Mouse (Mus musculus) gastrocnemius, postnatal 10 days (tissue): ENCODE measurements around the gene Slc35c1. TPM values are rescaled to one million over a fixed set of nuclear protein-coding genes. Genes with fewer than 3 reads are reported as not detected.
A peak's percentile ranks its signal among the peaks of the same experiment; 100 is the strongest.

Source experiments
- DNase-seq: peaks from one replicate; pipeline ENCODE4 v3.0.0; 2021; ENCODE audit warnings: mixed read lengths
- total RNA-seq, 2 experiments: library from RNA; stranded (reverse); gene quantifications; 2 replicates each; pipeline ENCODE4 v1.2.3; 2021

Slc35c1 gene
- total RNA-seq, 2 experiments from 2014 or later, result 5.9 to 6.7 TPM

- DNase-seq, result no peak
Measured at GRCm38 (mm10) chr2:92434375-92434745, 26.0 kb downstream of the Slc35c1 start.

- DNase-seq, result peak; percentile 97
Measured at GRCm38 (mm10) chr2:92433578-92434374, 26.6 kb downstream of the Slc35c1 start, which contains the start of gene Cry2. Gene Cry2, minus strand, starts transcription at chr2:92434043.

GRCm38 (mm10) chr2:92432299-92433295 is 27.7 kb downstream of the Slc35c1 start:
- peak; percentile 74 for DNase-seq

- no peak for DNase-seq
Measured at GRCm38 (mm10) chr2:92431611-92432179, 28.6 kb downstream of the Slc35c1 start.

- DNase-seq, result peak; percentile 44
Measured at GRCm38 (mm10) chr2:92430723-92431541, 29.4 kb downstream of the Slc35c1 start.

- DNase-seq, result no peak
Measured at GRCm38 (mm10) chr2:92430089-92430488, 30.2 kb downstream of the Slc35c1 start.

GRCm38 (mm10) chr2:92427882-92428281 is 32.5 kb downstream of the Slc35c1 start:
- peak; percentile 51 for DNase-seq

GRCm38 (mm10) chr2:92426426-92426825 is 33.9 kb downstream of the Slc35c1 start:
- DNase-seq, result no peak

- DNase-seq, result no peak
Measured at GRCm38 (mm10) chr2:92425366-92425765, 35.0 kb downstream of the Slc35c1 start.

- peak; percentile 50 for DNase-seq
Measured at GRCm38 (mm10) chr2:92424462-92425308, 35.7 kb downstream of the Slc35c1 start.

- DNase-seq, result peak; percentile 95
Measured at GRCm38 (mm10) chr2:92423702-92424461, 36.5 kb downstream of the Slc35c1 start.

GRCm38 (mm10) chr2:92423156-92423555 is 37.2 kb downstream of the Slc35c1 start:
- no peak for DNase-seq

- no peak for DNase-seq
Measured at GRCm38 (mm10) chr2:92422388-92423135, 37.8 kb downstream of the Slc35c1 start.

GRCm38 (mm10) chr2:92421723-92422387 is 38.5 kb downstream of the Slc35c1 start:
- DNase-seq, result no peak

- DNase-seq, result no peak
Measured at GRCm38 (mm10) chr2:92411705-92412104, 48.6 kb downstream of the Slc35c1 start.

- DNase-seq, result no peak
Measured at GRCm38 (mm10) chr2:92408309-92409045, 51.9 kb downstream of the Slc35c1 start.

- no peak for DNase-seq
Measured at GRCm38 (mm10) chr2:92405687-92406086, 54.7 kb downstream of the Slc35c1 start.

- no peak for DNase-seq
Measured at GRCm38 (mm10) chr2:92404737-92405136, 55.6 kb downstream of the Slc35c1 start.
